Mouse (Mus musculus) kidney, embryonic 14.5 days (tissue): ENCODE measurements around the gene Amotl1. TPM values are rescaled to one million over a fixed set of nuclear protein-coding genes. Genes with fewer than 3 reads are reported as not detected.
A peak's percentile ranks its signal among the peaks of the same experiment; 100 is the strongest.

Source experiments
- ATAC-seq: fragments of 200-750 bp; cut with Nextera tagmentation; 2 replicates; pipeline ENCODE4 v1.8.0; 2017; ENCODE audit warnings: moderate number of reproducible peaks, mild to moderate bottlenecking, moderate TSS enrichment, moderate library complexity; ENCODE audit not compliant: low FRiP score, low TSS enrichment
- H3K27ac ChIP-seq: fragments of 300-500 bp; sonication (generic); 2 replicates; pipeline ENCODE4 v1.5.1; 2014; ENCODE audit warnings: low read depth, mild to moderate bottlenecking, low read length, moderate library complexity, mixed read lengths
- H3K27me3 ChIP-seq: fragments of 300-500 bp; sonication (generic); 2 replicates; pipeline ENCODE4 v1.6.1; 2014; ENCODE audit warnings: mild to moderate bottlenecking, low read length; ENCODE audit not compliant: control insufficient read depth, insufficient read depth
- H3K36me3 ChIP-seq: fragments of 300-500 bp; sonication (generic); 2 replicates; pipeline ENCODE4 v1.6.1; 2014; ENCODE audit warnings: low read length, mixed read lengths; ENCODE audit not compliant: control insufficient read depth, insufficient read depth
- H3K4me1 ChIP-seq: fragments of 300-500 bp; sonication (generic); 2 replicates; pipeline ENCODE4 v1.6.1; 2014; ENCODE audit warnings: low read length, mixed read lengths; ENCODE audit not compliant: control insufficient read depth, insufficient read depth
- H3K4me2 ChIP-seq: fragments of 300-500 bp; sonication (generic); replicated peaks from 2 replicates; pipeline ENCODE4 v1.6.1; 2014; ENCODE audit warnings: low read depth, mild to moderate bottlenecking, low read length
- H3K4me3 ChIP-seq: fragments of 300-500 bp; sonication (generic); 2 replicates; pipeline ENCODE4 v1.5.1; 2014; ENCODE audit warnings: mild to moderate bottlenecking, low read length
- H3K9ac ChIP-seq: fragments of 300-500 bp; sonication (generic); 2 replicates; pipeline ENCODE4 v1.6.1; 2014; ENCODE audit warnings: low read depth, mild to moderate bottlenecking, low read length, moderate library complexity
- H3K9me3 ChIP-seq: fragments of 300-500 bp; sonication (generic); 2 replicates; pipeline ENCODE4 v1.6.1; 2016; ENCODE audit warnings: low read length; ENCODE audit not compliant: control insufficient read depth
- WGBS: fragments of 180-500 bp; shearing (Covaris S2); extraction: QIAGEN DNeasy Blood & Tissue Kit; methylation state at CpG from one replicate; pipeline ENCODE4 v1.1.7; 2014; 5-methylcytosine and 5-hydroxymethylcytosine counted together
- polyA plus RNA-seq: library from polyadenylated mRNA; unstranded; fragments of >200 nt; fragmentation: Nextera tagmentation; extraction: Ambion mirVana; gene quantifications from 2 replicates; pipeline ENCODE4 v1.2.1, GENCODE M21; 2014

The Amotl1 gene
- polyA plus RNA-seq, 1 experiment from 2014 or later, result 32.9 TPM

DNA sequence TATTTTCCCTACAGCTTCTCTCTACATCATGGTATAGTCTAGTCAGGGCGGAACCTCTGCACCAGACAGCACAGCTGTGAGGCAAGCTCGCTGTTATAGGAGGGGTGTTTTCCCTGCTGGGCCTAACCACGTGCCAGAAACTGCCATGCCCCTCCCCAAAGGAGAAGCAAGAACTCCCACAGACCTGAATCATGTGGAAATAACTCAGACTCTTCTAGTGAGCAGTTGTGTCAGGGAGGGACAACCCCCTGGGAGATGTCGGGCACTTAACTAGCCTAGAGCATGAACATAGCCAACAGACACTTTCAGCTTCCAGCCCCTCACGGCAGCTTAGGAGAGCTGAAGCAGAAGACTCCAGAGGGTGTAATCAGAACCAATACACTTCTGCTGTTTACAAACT is 13.1 kb downstream of the Amotl1 start:
- ATAC-seq, result peak; percentile 50; the same call in 1 of the 2 replicates
- no peak overlapping the region for H3K4me3 ChIP-seq
- no peaks in the 10 kb centered on the region for H3K36me3 ChIP-seq
- H3K9me3 ChIP-seq, result no peaks in the 10 kb centered on the region
- no peak overlapping the region for H3K9ac ChIP-seq
- no peak overlapping the region for H3K27ac ChIP-seq
- 30% methylated on average over 5 of the region's 5 CpGs for WGBS
- H3K4me1 ChIP-seq, result 0 out of 2 replicates have a peak, but pooled peaks cover 3% of the 10 kb centered on the region
- no peak overlapping the region for H3K4me2 ChIP-seq
- H3K27me3 ChIP-seq, result no peaks in the 10 kb centered on the region

DNA sequence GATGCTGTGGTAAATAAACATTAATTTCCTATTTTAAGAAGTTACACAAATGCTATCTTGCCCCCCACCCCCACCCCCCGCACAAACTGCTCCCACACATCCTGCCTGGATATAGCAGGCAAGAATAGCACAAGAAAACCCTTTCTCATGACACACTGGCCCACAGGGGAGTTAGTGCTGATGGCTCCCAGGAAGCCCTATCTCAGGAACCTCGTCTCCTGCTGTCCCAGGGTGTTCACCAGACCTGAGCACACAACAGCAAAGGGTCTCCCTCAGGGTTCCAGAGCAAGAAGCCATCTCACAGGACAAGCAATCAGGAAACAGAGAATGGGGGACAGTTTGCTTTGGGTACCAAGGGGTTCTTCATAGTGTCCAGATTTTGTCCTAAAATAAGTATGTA is 17.3 kb downstream of the Amotl1 start:
- Histone ChIP-seq H3K4me3 (no peak overlapping the region), H3K9ac (no peak overlapping the region), H3K36me3 (no peaks in the 10 kb centered on the region), H3K9me3 (no peaks in the 10 kb centered on the region), H3K4me2 (no peak overlapping the region), H3K27ac (no peak overlapping the region), H3K4me1 (peaks cover 13% of the 10 kb centered on the region; the same call in 1 of the 2 replicates), H3K27me3 (no peaks in the 10 kb centered on the region)
- WGBS, result 58% methylated on average over 2 of the region's 2 CpGs
- no peak for ATAC-seq

DNA sequence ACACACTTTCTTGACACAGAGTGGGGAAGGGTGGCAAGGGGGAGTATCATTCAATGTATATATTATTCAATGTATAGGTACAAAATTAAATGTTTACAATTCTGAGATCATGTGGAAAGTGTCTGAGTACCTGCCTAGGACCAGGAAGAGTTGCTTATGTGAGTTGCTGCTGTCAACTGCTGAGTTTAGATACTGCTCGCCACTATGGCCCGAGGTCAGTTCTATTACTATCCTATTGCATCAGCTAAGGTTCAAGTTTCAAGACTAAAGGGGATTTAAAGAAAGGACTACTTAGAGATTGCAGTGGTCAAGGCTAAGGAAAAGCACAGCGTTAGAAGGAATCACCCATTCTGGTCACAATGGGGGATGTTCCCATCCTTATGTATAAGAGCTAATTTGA is 18.9 kb downstream of the Amotl1 start:
- H3K27ac ChIP-seq, result no peak overlapping the region
- ATAC-seq, result no peak
- H3K36me3 ChIP-seq, result no peaks in the 10 kb centered on the region
- 83% methylated on average over 3 of the region's 3 CpGs for WGBS
- no peaks in the 10 kb centered on the region for H3K9me3 ChIP-seq
- no peak overlapping the region for H3K9ac ChIP-seq
- H3K4me1 ChIP-seq, result peaks cover 13% of the 10 kb centered on the region; the same call in 1 of the 2 replicates
- no peak overlapping the region for H3K4me3 ChIP-seq
- no peaks in the 10 kb centered on the region for H3K27me3 ChIP-seq
- H3K4me2 ChIP-seq, result no peak overlapping the region

DNA sequence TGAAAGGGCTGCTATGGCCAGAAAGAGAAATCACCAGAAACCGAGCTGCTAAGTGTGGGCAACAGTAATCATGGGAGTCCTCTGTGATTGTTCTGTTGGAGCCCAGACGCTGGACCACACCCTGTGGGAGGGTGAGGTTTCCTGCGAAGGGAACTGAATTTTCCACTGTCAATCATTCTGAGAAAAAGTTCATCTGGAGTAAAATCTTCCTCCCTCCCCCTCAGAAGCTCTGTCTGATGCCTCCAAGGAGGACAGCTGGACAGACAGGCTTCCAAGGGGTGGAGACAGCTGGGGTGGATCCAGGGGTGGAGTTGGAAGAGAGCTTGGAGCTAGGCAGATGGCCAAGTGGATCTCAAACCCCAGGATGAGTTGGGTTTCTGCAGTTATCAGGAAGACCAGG is 19.8 kb downstream of the Amotl1 start:
- whole genome bisulfite sequencing, result 26% methylated on average over 3 of the region's 3 CpGs
- no peaks in the 10 kb centered on the region for H3K9me3 ChIP-seq
- no peaks in the 10 kb centered on the region for H3K27me3 ChIP-seq
- no peak overlapping the region for H3K27ac ChIP-seq
- no peak for ATAC-seq
- H3K9ac ChIP-seq, result no peak overlapping the region
- H3K4me1 ChIP-seq, result peaks cover 13% of the 10 kb centered on the region; the same call in 1 of the 2 replicates
- no peak overlapping the region for H3K4me3 ChIP-seq
- H3K4me2 ChIP-seq, result no peak overlapping the region
- H3K36me3 ChIP-seq, result no peaks in the 10 kb centered on the region

DNA sequence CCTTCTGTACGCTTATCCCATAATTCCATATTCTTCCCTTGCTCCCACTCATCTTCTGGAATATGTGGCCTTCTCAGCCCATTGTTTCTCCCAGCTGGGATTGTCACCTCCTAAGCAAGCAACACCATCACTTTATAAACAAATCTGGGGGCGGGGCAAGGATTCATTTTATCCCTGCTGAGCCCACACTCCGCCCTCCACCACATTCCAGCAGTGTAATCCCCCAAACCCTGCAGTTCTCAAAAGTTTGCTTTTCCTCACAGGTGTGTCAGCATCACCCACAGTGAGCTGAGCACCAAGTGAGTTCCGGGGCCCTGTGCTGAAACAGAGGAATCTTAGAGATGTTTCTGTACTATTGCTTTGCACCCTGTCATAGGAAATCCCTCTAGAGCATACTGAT is 20.9 kb downstream of the Amotl1 start:
- H3K9me3 ChIP-seq, result no peaks in the 10 kb centered on the region
- no peak overlapping the region for H3K4me3 ChIP-seq
- no peak overlapping the region for H3K9ac ChIP-seq
- WGBS, result 75% methylated on average over 4 of the region's 4 CpGs
- no peak overlapping the region for H3K4me2 ChIP-seq
- H3K36me3 ChIP-seq, result no peaks in the 10 kb centered on the region
- peaks cover 13% of the 10 kb centered on the region; the same call in 1 of the 2 replicates for H3K4me1 ChIP-seq
- no peaks in the 10 kb centered on the region for H3K27me3 ChIP-seq
- ATAC-seq, result no peak
- H3K27ac ChIP-seq, result no peak overlapping the region

DNA sequence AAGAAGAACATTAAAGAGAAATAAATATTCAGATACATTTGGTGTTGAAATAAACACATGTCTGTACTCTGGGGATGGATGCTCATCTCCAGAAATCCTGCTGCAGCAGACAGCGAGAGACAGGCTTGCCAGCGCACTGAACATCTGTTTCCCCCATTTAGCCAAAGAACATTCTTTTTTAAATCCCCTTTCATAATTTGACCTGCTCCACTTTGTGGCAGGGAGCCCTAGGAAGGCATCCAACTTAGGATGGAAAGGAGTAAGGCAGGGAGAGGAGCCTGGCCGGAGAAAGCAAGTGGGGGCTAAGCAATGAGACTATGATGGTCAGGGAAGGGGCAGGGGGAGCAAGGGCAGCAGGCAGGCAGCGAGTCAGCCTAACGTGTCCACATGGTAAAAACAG is 21.6 kb downstream of the Amotl1 start:
- no peak overlapping the region for H3K4me3 ChIP-seq
- ATAC-seq, result no peak
- no peak overlapping the region for H3K9ac ChIP-seq
- no peaks in the 10 kb centered on the region for H3K9me3 ChIP-seq
- peaks cover 13% of the 10 kb centered on the region; the same call in 1 of the 2 replicates for H3K4me1 ChIP-seq
- no peak overlapping the region for H3K4me2 ChIP-seq
- 42% methylated on average over 5 of the region's 5 CpGs for WGBS
- H3K36me3 ChIP-seq, result no peaks in the 10 kb centered on the region
- H3K27ac ChIP-seq, result no peak overlapping the region
- no peaks in the 10 kb centered on the region for H3K27me3 ChIP-seq

DNA sequence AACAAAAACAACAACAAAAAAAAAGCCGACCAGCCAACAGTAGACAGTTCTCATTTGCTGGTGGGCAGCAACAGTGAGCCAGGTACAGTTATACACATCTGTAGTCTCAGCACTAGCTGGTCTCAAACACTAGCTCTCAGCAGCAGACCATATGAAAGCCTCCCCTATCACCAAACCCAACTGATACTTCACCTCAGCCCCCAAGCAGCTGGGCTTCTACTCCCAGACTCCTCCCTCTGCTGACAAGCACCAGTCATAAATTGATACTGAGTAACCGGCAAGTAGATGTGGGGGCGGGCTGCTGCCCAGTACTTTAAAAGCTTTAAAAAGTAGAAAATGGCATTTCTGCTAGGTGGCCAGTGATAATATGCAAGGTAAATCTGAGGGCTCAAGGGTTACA is 22.0 kb downstream of the Amotl1 start:
- H3K4me2 ChIP-seq, result no peak overlapping the region
- H3K36me3 ChIP-seq, result no peaks in the 10 kb centered on the region
- no peaks in the 10 kb centered on the region for H3K9me3 ChIP-seq
- peaks cover 13% of the 10 kb centered on the region; the same call in 1 of the 2 replicates for H3K4me1 ChIP-seq
- no peak overlapping the region for H3K9ac ChIP-seq
- no peak overlapping the region for H3K4me3 ChIP-seq
- 29% methylated on average over 3 of the region's 3 CpGs for WGBS
- no peak overlapping the region for H3K27ac ChIP-seq
- H3K27me3 ChIP-seq, result no peaks in the 10 kb centered on the region
- 0 out of 2 replicates have a peak, but pooled peaks have one; percentile 67 for ATAC-seq

DNA sequence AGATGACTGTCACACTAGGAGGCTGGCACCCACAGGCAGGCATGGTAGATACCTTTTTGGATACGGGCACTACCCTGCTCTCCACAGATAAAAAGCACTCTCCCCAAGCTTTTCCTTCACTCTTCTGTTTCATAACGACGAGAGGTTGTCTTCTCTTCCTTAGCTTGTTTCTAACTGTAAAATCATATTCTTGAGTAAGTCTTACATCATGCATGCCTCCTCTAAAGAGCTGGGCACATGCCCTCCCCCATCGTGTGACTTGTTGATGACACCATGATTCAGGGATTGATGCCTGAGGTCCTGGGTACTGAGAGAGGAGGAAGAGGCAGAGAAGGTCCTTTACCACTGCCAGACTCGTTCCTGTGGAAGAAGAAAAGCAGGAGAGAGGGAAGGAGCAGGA is 24.7 kb downstream of the Amotl1 start:
- H3K27me3 ChIP-seq, result no peaks in the 10 kb centered on the region
- WGBS, result 73% methylated on average over 5 of the region's 5 CpGs
- no peak for ATAC-seq
- no peak overlapping the region for H3K9ac ChIP-seq
- H3K27ac ChIP-seq, result no peak overlapping the region
- H3K9me3 ChIP-seq, result no peaks in the 10 kb centered on the region
- H3K36me3 ChIP-seq, result no peaks in the 10 kb centered on the region
- peaks cover 11% of the 10 kb centered on the region; the same call in 1 of the 2 replicates for H3K4me1 ChIP-seq
- H3K4me3 ChIP-seq, result no peak overlapping the region
- H3K4me2 ChIP-seq, result no peak overlapping the region

DNA sequence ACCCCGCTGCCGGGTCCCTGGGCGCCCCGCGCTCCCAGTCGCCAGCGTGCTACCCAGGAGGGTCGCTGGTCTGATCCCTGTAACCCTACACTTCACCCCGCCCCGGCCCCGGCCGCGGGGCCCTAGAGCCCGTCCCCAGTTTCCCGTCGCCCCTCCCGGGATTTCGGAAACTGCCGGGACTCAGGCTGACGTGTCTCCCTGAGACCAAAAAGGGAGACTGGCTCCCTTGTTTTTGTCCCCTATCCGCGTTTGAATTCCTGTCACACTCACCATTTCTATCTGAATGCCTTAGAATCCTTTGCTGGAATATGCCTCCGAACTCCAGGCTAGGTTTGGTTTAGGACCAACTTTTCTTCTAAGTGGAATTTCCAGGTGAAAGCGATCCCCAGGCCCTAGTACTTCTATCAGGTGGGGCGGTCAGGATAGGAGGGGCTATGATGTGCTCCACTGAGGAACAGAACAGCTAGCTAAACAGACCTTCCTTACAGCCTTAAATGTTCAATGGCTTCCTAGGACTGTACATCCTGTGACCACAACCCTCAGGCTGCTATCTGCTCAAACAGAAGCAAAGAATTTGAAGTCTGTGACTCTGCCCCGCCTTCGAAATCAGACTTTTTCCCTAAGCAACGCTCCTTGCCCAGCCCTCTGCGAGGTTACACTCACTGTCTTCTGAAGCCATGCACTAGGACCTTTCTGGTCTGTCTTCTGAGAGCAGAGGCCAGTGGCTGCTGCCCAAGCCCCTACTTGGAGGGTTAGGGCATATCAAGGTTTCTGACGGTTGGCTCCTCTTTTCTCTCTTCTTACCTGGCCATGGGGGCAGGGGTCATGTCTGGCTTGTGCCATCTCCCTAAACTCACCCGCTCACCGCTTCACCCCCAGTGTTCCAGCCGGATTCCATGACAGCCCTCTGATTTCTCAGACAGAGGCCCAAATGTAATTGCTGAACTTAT is 29.6 kb downstream of the Amotl1 start:
- Histone ChIP-seq H3K4me1 (peaks cover 17% of the 10 kb centered on the region), H3K36me3 (no peaks in the 10 kb centered on the region), H3K9ac (peak overlapping the region; percentile 97), H3K9me3 (no peaks in the 10 kb centered on the region), H3K27me3 (no peaks in the 10 kb centered on the region), H3K4me2 (peak overlapping the region; percentile 84), H3K4me3 (peak overlapping the region; percentile 93), H3K27ac (peak overlapping the region; percentile 90)
- peak; percentile 90 for ATAC-seq
- 10% methylated on average over 32 of the region's 33 CpGs for WGBS
